Mouse (Mus musculus): ENCODE data around the gene Sorcs2. TPM values are rescaled to one million over a fixed set of nuclear protein-coding genes. Genes with fewer than 3 reads are reported as not detected.
"Not testable (repeated sequence)": the region's sequence is repeated elsewhere in the genome, so short reads cannot be mapped to it uniquely, and the experiment has no call there.

The Sorcs2 gene
- total RNA-seq, 1 experiment from 2014 or later = 13.2 TPM

DNA sequence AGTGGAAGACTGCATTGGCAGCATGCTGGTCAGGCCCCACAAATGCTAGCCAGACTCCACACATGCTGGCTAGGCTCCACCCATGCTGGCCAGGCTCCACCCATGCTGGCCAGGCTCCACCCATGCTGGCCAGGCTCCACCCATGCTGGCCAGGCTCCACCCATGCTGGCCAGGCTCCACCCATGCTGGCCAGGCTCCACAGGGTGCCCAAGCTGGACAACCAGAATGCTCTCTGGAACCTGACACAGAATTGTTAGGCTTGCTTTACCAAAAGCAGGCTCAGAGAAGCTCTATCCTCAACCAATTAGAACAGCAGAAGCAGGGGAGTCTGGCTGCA, 7.4 kb downstream of the Sorcs2 start:
- DNase-seq = not testable (repeated sequence)

DNA sequence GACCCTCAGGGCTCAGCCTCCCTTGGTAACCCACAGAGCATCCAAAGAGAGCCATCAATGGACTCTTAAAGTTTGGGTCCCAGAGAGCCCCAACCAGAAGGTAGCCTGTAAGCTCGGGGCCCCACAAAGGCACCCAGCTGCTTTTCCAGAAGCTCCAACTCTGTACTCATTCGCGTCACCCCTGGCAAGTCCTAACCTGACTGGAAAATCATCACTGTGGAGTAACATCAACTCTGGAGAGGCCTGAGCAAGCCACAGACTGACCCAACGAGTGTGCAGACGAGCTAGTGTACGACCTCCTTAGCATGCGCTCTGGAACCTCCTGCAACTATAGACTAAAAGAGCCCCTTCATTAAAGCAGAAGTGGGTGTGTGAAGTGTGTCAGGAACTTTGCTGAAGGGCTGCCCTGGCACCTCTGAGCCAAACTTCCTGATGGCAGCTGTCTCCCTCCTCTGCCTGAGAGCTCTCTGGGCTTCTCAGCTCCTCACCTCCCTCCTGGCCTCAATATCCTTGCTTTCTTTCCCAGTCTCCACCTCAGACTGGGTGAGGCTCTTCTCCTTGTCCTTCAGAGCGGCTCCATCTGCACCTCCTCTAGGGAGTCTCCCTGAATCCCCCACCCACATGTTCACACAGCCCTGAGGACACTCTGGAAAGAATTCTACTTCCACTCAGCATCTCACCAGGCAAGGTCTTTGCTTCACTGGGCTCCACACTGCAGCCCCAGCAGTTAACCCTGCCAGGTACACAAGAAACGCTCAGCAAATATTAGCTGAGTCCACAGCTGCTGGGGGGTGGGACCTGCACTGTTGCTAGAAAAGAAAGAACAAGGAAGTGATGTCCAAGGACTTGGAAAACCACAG, 8.0 kb downstream of the Sorcs2 start:
- DNase-seq = no peak

DNA sequence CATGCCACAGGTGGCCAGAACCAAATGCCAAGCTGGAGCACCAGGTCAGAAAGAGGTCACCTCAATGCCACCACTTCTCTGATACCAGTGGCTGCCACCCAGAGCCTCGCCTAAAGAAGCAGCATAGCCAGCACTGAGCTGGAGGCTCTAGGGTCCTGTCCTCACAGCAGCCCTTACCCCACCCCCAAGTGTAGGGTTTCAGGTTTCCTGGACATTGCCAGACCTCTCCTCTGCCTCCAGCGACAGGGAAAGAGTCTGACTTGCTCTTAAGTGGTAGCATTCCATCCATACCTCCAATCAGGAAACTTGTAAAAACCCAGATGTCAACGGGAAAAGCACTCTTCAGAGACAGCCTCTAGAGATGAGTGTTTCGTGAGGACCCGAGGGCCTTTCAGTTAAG, 12.9 kb downstream of the Sorcs2 start:
- DNase-seq = no peak

DNA sequence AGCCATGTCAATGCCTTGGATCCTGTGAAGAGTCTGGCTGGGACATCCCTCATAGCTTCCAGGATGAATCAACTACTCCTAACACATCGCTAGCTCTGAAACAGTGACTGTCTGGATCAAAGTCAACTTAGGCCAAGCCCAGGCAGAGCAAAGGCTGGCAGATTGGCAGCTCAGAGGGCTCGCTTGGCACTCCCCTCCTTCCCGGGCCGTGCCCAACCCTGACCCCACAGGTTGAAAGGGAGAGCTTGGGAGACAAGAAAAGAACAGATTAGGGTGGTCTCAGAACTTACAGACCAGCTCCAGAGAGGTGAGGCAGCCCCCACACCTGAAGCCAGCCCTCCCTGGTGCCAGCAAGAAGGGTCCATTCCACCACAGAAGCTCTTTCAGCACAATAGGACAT, 14.5 kb downstream of the Sorcs2 start:
- no peak for DNase-seq

DNA sequence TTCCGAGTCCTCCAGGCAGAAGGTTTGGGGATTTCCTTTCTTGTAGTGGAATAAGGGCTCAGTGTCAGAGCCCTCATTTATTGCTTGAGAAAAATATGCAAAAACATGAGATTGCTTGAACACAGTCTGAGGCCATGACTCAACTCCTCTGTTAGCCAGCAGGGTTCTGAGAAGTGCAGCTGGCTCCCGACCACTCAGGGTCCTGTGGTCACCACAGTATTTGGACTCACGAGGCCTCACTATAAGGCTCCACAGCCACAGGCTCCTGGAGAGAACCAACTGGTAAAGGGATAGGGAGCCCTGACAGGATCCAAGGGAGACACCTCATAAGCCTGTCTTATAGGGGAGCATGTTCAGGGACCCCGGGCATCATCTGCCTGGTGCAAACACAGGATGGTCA, 15.2 kb downstream of the Sorcs2 start:
- DNase-seq = no peak

DNA sequence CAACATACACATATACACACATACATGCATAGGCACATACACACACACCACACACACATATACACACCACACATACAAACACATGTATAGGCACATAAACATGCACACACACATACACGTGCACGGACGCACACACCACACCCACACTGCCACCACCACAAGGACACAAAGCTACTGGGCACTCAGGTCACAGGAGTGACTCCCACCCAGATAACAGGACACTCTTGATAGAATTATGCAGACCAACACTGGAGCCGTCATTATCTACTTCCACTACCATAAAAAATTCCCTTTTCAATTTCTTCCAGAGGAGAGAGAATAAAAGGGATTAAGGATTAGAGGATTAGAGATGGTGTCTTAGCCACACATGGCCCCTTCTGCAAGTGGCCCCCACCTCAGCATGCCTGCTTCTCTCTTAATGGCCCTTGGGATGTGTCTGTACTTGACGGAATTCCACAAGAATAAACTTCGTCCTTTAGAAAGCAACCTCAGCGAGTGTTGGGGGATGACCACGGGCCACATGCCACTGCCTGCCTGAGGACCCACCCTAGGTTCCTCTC, 15.7 kb downstream of the Sorcs2 start:
- DNase-seq = no peak

DNA sequence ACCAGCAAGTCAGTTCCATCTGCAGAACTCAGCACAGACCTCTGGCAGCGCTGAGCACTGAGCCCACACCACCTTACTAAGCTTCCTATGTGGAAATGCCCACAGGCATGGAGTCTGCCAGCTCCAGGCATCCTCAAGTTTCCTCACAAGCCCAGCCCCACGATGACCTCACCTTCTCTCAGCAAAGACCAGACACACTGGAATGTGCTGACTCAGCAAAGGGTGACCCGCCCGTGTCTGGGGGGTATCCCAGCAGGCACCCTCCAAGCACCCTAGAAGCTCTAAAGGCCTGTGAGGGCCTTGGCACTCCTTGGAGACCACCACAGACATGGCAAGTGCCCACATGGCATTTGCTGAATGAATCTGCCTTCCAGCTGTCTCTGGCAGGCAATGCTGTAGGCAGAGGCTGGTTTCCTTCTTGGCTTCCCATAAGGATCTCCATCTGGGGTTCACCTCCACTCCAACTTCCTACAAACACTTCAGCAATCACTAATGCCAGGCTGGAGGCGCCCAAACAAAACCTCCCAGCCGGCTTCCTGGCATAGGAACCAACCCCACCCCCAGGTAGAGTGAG, 17.9 kb downstream of the Sorcs2 start:
- no peak for DNase-seq

DNA sequence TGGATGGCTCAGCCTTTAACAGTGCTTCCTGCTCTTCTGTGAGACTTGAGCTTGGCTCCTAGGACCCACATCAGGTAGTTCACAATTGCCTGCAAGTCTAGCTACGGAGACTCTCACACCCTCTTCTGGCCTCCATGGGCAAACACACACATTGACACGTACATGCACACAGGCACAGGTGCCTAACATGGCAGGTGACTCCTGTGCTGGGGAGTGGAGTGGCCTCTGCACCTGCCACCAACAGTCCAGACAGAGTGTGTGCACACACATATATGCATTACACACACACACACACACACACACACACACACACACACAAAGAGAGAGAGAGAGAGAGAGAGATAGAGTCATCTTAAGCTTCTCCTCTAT, 19.6 kb downstream of the Sorcs2 start:
- DNase-seq = no peak

DNA sequence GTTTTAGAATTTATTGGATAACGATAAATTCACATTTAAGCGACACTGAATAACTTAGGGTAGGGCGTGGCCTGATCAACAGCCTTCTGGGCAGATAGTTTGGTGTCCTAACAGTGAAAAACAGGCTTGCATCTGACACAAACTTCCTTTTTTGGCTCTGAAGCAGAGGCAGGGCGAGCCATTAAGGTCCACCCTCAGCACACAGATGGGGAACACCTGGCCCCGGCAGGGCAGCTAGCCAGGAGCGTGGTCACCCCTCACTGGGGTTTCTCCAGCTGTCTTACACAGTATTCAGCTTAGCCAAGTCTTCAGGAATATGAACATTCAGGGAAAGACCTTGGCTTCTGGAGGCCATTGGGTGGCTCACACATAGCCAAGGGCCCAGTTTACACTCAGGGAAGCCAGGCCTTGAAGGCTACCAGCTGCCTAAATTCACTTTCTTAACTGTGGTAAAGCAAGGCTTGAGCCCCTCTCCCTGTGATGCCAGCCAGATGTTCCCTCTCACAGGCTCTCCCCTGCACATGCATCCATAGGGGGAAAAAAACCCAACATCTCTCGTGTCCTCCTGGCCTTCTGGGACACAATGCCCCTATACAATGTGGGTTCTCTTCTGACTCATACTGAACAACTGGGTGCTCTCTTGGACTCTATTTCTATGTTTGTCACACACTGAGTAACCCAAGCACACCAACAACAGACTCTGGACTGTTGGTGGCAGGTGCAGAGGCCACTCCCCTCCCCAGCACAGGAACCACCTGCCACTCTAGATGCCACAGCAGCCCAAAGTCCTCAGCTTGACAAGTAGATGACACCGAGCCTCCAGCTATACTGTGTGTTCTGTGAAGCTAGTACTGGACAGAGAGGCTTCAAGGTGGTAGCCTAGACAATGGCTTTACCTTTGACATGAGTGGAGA, 20.2 kb downstream of the Sorcs2 start:
- no peak for DNase-seq

DNA sequence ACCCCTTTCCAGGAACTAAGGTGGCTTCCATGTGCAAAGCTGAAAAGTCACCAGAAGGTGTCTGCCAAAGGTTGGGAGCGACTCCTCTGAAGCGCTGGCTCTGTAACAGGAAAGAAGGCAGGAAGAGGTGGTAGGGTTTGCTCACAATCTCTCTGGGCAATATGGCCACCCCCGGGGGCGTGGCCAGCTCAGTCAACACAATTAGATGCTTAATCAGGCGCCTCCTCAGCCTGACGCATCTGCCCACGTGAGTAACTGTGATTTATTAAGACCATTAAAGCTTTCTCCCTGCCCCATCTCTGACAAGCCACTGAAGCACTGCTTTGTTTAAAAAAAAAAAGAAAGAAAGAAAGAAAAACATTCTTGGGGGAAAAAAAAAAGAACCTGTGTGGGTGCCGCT, 22.1 kb downstream of the Sorcs2 start:
- DNase-seq = no peak

DNA sequence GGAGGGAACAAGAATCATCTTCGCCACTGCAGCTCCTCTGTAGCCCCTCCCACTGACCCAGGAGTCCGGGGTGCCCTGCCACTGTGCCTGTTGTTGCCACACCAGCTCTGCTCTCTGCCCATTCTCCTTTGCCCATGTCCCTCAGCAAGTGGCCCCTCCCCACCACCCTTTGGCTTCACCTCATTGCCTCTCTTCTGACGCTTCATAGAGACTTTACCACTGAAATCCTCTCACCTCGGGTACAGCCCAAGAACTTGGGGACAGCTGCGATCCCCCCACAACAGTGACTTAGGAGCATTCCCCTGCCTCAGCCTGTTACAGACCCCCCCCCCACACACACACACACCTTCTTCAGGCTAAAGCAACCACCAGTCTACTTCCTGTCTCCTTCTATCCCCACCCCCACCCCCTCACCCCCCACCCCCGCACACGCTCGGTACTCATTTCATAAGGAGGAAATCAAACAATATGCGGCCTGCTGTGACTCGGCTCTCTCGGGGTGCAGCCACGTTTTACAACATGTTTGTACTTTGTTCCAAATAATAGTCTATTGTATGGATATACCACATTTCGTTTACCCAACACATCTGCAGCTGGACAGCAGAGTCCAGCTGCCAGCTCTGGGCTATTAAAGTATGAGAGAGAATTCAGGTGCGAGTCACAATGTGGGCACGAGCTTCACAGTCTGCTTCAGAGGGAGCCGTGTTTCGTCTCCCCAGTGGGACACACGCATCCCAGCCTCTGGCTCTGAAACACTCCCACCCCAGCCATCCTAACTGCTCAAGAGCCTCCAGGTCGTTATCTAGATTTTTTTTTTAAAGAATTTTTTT, 23.5 kb downstream of the Sorcs2 start:
- DNase-seq = no peak

DNA sequence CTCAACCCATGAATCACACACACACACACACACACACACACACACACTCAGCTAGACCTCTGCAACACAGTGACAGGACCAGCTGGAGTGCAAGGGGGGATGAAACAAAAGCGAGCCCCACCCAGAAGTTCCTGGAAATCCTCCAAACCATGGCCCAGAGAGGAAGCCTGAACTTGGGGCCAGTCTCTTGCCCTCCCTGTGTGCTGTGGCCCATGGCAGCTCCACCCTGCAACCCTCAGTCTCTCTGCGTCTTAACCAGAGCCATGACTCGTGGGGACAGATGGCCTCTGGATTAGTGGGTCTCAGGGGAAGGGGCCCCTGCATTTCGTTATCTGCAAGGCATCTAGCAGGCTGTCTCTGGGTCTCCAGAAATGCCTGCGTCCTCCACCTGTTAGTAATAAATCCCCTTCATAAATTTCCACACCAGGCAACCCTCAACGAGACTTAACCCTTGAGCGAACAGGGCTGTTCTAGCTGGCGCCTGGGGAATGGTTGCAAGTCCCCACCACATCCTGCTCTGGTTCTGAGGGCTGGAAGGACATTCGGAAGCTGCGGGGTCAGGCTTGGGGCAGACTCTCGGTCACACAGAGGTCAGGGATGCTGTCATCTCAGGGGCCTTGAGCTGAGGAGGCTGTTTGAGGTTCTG, 24.6 kb downstream of the Sorcs2 start:
- DNase-seq = no peak

DNA sequence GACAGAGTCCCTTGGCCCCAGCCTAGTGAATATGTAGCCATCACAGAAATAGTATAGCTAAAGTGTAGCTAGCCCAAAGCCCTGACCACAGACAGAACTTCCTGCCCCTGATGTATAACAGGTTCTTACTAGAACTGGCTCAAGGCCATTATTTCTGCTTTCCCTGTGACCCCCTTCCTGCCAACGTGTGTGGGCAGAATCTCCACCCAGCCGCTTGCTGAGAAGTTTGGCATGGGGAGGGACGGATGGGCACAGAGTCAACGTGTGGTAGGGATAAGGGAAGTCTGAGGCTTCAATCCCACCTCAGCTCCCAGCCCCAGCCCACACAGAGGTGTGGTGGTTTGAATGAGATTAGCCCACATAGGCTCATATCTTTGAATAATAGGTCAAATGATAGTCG, 26.2 kb downstream of the Sorcs2 start:
- DNase-seq = no peak

DNA sequence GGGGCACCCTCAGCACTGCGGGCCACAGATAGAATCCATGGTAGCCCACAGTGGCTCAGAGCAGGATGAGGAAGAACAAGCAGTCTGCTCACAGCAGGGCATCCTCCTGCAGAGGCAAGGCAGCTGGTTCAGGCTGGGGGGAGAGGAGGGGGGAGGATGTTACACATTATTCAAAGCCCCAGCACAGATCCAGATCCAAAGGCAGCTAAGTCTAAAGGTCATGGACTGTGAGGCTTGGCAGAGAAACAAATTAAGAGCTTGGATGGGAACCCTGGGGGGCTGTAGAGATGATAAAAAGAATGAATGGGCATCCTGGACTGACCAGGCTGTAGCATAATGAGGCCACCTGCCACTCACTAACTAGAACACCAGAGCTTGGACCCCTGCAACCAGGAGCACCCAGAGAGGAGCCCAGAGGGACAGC, 28.7 kb downstream of the Sorcs2 start:
- no peak for DNase-seq

DNA sequence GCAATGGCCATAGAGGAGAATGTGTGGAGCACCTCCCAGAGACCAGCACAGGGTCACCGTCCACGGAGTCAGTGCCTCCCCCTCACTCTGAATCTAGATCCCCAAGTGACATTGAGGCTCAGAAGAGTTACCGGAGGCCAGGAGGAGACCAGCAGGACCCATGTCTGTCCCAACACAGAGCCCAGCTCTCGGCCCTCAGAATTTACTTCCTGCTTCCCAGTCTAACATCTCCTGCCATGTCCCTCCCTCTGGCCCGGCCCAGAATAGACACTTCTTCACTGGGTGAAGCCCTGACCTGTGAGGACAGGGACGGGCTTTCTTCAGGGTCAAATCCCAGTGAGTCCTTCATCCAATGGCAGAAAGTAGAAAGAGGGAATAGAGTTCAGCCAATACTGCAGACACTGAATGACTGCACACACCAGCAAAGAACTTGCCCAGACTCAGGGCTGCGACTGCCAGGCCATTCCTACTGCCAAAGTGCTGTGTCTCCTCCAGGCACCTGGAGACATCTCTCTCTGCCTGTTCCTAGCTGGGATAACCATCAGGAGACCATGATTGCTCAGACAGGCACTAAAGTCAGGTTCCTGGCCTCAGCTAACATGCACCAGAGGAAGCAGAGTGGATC, 29.3 kb downstream of the Sorcs2 start:
- DNase-seq = no peak

DNA sequence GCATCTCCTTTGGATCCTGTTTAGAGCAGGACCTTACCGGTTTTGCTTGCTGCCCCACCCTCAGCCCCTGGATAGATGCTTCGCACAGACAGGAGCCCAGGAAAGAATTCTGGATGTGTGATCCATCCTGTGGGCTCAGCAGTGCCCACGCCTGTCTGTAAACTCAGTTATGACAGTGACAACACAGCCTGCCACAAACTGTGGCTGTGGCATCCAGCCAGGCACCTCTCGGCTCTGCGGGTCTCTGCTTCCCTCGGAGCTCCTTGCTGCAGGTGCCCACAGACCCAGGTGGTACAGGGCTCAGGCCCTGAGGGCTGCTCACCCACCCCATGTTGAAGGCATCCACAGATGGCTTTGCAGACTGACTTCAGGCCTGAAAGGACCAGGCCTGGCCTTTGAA, 30.0 kb downstream of the Sorcs2 start:
- no peak for DNase-seq

DNA sequence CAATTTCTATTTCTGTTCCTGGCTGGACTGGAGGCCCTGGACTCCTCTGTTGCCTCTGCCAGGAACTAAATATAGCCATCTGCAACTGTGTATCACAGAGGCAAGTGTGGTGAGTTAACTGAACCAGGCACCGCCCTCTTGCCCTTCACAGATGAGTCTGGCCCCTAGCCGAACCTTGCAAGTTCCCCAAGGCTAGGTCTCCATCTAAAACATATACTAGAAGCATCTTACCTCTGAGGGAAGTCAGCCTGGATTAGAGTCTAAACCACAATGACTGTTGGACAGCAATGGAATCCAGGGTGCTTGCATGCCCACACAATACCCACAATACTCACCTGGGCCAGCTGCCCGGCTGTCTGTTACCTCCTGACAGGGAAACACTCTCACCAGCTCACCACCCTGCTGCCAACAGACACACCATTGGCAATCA, 30.7 kb downstream of the Sorcs2 start:
- peak; percentile 58 for DNase-seq

DNA sequence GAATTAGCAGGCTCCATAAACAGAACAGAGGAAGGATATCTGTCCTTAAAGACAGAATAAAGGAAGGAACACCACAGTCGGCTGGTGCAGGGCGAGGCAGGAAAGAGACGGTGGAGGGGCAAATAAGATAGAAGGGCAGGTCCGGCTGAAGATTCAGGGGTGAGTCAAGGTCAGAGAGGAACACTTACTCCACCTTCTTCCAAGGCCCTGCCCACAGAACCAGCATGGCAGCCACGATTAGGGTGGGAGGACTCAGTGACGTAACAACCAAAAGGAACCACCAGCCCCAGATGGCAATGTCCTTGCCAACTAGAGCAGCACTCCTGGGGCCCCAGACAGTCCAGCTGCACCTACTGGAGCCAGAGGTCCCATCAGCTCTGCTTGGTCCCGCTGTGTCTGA, 36.2 kb downstream of the Sorcs2 start:
- no peak for DNase-seq

DNA sequence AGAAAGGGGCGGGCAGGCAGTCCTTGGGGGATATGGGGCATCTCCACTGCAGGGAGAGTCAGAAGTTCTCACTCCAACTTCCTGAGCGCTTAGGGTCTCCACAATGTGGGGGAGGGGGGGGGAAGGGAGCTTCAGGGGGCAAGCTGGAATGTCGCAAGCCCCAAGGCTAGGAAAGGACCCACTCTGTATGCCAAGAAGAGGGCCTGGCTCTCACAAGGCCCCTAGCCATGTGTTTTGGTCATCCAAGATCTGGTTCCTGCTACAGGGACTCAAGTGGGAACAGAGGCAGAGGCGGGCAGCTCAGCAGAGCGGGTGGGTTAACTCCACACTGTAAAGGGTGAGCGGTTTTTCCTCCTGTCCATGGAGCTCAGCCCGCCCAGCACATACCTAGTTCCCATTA, 37.6 kb downstream of the Sorcs2 start:
- no peak for DNase-seq

DNA sequence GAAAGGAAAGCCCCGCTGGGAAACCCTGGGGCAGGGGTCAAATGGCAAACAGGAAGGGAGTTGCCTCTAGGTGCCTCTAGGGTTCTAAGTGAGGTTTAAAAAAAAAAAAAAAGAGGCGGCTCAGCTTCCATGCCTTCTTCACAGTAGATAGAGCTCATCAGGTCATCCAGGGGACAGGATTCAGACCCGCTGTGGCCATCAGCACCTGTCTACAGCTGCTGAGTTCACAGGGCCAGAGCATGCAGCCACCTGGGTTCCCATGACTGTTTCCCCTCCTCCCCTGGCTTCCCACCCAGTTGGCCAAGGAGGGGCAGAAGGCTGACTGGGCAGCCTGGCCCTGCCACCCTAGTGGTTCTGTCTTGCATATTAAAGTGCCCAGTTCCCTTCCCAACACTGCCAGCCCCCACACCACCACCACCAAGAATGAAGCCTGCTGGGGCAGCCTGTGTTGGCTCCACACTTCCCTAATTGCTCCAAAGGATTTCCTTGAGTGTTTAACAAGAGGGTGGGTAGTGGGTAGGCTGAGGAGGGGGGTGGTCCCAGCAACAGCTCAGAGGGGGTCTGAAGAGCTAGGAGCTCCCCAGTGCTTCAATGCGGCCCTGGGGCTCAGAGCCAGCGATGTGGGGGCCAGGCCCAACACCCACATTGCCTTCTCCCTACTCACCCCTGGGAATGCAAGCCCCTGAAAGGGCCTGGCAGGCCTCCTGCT, 38.2 kb downstream of the Sorcs2 start:
- DNase-seq = no peak

Data from adrenal gland, postnatal 25 days (tissue).